Mouse (Mus musculus): Measurements from ENCODE around the gene Yif1a. TPM values are rescaled to one million over a fixed set of nuclear protein-coding genes. Genes with fewer than 3 reads are reported as not detected.

Yif1a gene
- polyA plus RNA-seq, 1 experiment: 224 TPM

- 49% methylated on average over 4 of the region's 4 CpGs for WGBS
- no peak for DNase-seq (ENCODE audit: low read depth, low spot score)
These were observed 20.4 kb downstream of the Yif1a start for GRCm38 (mm10) chr19:5108702-5109101.

GRCm38 (mm10) chr19:5109659-5110453 lies 21.5 kb downstream of the Yif1a start:
- no peak for DNase-seq (ENCODE audit: low read depth, low spot score)
- 81% methylated on average over 19 of the region's 19 CpGs for WGBS

GRCm38 (mm10) chr19:5113783-5114182 lies 25.4 kb downstream of the Yif1a start:
- DNase-seq (ENCODE audit: low read depth, low spot score): no peak
- 84% methylated on average over 7 of the region's 7 CpGs for WGBS

GRCm38 (mm10) chr19:5117494-5118383 lies 29.4 kb downstream of the Yif1a start:
- peak; percentile 57 for DNase-seq (ENCODE audit: low read depth, low spot score)
- under 1% methylated on average over 82 of the region's 83 CpGs for WGBS

- DNase-seq (ENCODE audit: low read depth, low spot score): no peak
- WGBS: 3% methylated on average over 18 of the region's 18 CpGs
These were observed 30.0 kb downstream of the Yif1a start, which contains the start of gene Klc2 for GRCm38 (mm10) chr19:5118384-5118698. Gene Klc2 (minus strand): TSS chr19:5118560.

- 81% methylated on average over 10 of the region's 10 CpGs for WGBS
- no peak for DNase-seq (ENCODE audit: low read depth, low spot score)
These were observed 34.2 kb downstream of the Yif1a start for GRCm38 (mm10) chr19:5122492-5122891.

- DNase-seq (ENCODE audit: low read depth, low spot score): no peak
- WGBS: 80% methylated on average over 3 of the region's 3 CpGs
These were observed 34.9 kb downstream of the Yif1a start for GRCm38 (mm10) chr19:5123241-5123640.

GRCm38 (mm10) chr19:5124055-5124614 lies 35.8 kb downstream of the Yif1a start:
- no peak for DNase-seq (ENCODE audit: low read depth, low spot score)
- WGBS: 56% methylated on average over 7 of the region's 7 CpGs

- DNase-seq (ENCODE audit: low read depth, low spot score): no peak
- WGBS: 47% methylated on average over 1 of the region's 1 CpGs
These were observed 41.4 kb downstream of the Yif1a start for GRCm38 (mm10) chr19:5129770-5130169.

GRCm38 (mm10) chr19:5131237-5131636 lies 42.9 kb downstream of the Yif1a start:
- DNase-seq (ENCODE audit: low read depth, low spot score): no peak
- WGBS: 30% methylated on average over 4 of the region's 4 CpGs

GRCm38 (mm10) chr19:5139640-5140039 lies 51.3 kb downstream of the Yif1a start:
- DNase-seq (ENCODE audit: low read depth, low spot score): peak; percentile 39
- 9% methylated on average over 2 of the region's 2 CpGs for WGBS

Other genes with a start within 250 kb of the Yif1a start
- gene Ccs, start 249.2 kb upstream of the Yif1a start, polyA plus RNA-seq (2012; rRNA removed): 42.6 and 46.5 TPM in 2 replicates
- gene Ccdc87, start 249.2 kb upstream of the Yif1a start, polyA plus RNA-seq (2012; rRNA removed): 0.09 and 0.19 TPM in 2 replicates
- 12.1 and 13.7 TPM in 2 replicates for gene Ctsf, start 233.4 kb upstream of the Yif1a start, polyA plus RNA-seq (2012; rRNA removed)
- gene Actn3, start 210.6 kb upstream of the Yif1a start, polyA plus RNA-seq (2012; rRNA removed): 0.40 and 0.66 TPM in 2 replicates
- 14.8 and 20.9 TPM in 2 replicates for gene Zdhhc24, start 209.9 kb upstream of the Yif1a start, polyA plus RNA-seq (2012; rRNA removed)
- 1.3 and 1.5 TPM in 2 replicates for gene Bbs1, start 181.9 kb upstream of the Yif1a start, polyA plus RNA-seq (2012; rRNA removed)
- gene Dpp3, start 160.3 kb upstream of the Yif1a start, polyA plus RNA-seq (2012; rRNA removed): 126 and 154 TPM in 2 replicates
- gene Peli3, start 145.4 kb upstream of the Yif1a start, polyA plus RNA-seq (2012; rRNA removed): 1.1 and 1.5 TPM in 2 replicates
- 32.3 and 36.2 TPM in 2 replicates for gene Mrpl11, start 126.4 kb upstream of the Yif1a start, polyA plus RNA-seq (2012; rRNA removed)
- gene Npas4, start 98.2 kb upstream of the Yif1a start, polyA plus RNA-seq (2012; rRNA removed): 1.4 and 1.6 TPM in 2 replicates
- 3.6 and 6.8 TPM in 2 replicates for gene Slc29a2, start 64.7 kb upstream of the Yif1a start, polyA plus RNA-seq (2012; rRNA removed)
- gene B4gat1, start 49.7 kb upstream of the Yif1a start, polyA plus RNA-seq (2012; rRNA removed): 13.6 and 14.7 TPM in 2 replicates
- 0.64 and 0.67 TPM in 2 replicates for gene AC124502.3, start 49.6 kb upstream of the Yif1a start, polyA plus RNA-seq (2012; rRNA removed)
- gene Brms1, start 47.2 kb upstream of the Yif1a start, polyA plus RNA-seq (2012; rRNA removed): 44.3 and 46.3 TPM in 2 replicates
- 3.2 and 7.0 TPM in 2 replicates for gene Rin1, start 38.1 kb upstream of the Yif1a start, polyA plus RNA-seq (2012; rRNA removed)
- 4.1 and 5.4 TPM in 2 replicates for gene Cd248, start 20.5 kb upstream of the Yif1a start, polyA plus RNA-seq (2012; rRNA removed)
- 1.8 and 2.0 TPM in 2 replicates for gene Tmem151a, start 3.0 kb upstream of the Yif1a start, polyA plus RNA-seq (2012; rRNA removed)
- 1.3 and 1.5 TPM in 2 replicates for gene Cnih2, start 10.0 kb downstream of the Yif1a start, polyA plus RNA-seq (2012; rRNA removed)
- 181 and 205 TPM in 2 replicates for gene Rab1b, start 18.5 kb downstream of the Yif1a start, polyA plus RNA-seq (2012; rRNA removed)
- 13.6 and 17.0 TPM in 2 replicates for gene Klc2, start 30.0 kb downstream of the Yif1a start, polyA plus RNA-seq (2012; rRNA removed)
- gene Pacs1, start 184.6 kb downstream of the Yif1a start, polyA plus RNA-seq (2012; rRNA removed): 6.7 and 7.3 TPM in 2 replicates
- 71.5 and 85.8 TPM in 2 replicates for gene Sf3b2, start 206.9 kb downstream of the Yif1a start, polyA plus RNA-seq (2012; rRNA removed)
- gene Gal3st3, start 209.8 kb downstream of the Yif1a start, polyA plus RNA-seq (2012; rRNA removed): 0.05 and 0.16 TPM in 2 replicates
- gene Catsper1, start 247.2 kb downstream of the Yif1a start, polyA plus RNA-seq (2012; rRNA removed): not detected in 2 replicates

Data from large intestine, adult 2 months (tissue).